Mouse (Mus musculus): Measurements from ENCODE around the gene Rerg.

GRCm38 (mm10) chr6:137207126-137207525 is 36.8 kb upstream of the Rerg start:
- TF ChIP-seq E2F4 (IDR thresholded peaks at IDR 0.05; ENCODE audit: insufficient read depth) (no peak), MYOD1 (IDR thresholded peaks at IDR 0.05; ENCODE audit: control insufficient read depth in 1 of 3, insufficient read length in 2 of 3, low read depth in 2 of 3) (no peak), MYOG (IDR thresholded peaks at IDR 0.05; ENCODE audit: control insufficient read depth in 1 of 3, insufficient read depth in 1 of 3, insufficient read length in 2 of 3, low read depth in 2 of 3) (no peak), POLR2A (IDR thresholded peaks at IDR 0.05; ENCODE audit: insufficient read length, low read depth) (no peak), TCF12 (IDR thresholded peaks at IDR 0.05; ENCODE audit: insufficient read depth, poor library complexity, severe bottlenecking) (no peak), POLR2AphosphoS2 (IDR thresholded peaks at IDR 0.05; ENCODE audit: insufficient read length, low read depth) (no peak), MAX (IDR thresholded peaks at IDR 0.05; ENCODE audit: low read depth) (no peak)
